Mouse (Mus musculus): ENCODE data around the gene Itsn2. TPM values are rescaled to one million over a fixed set of nuclear protein-coding genes. Genes with fewer than 3 reads are reported as not detected.

Itsn2 gene
- 23.3 and 26.9 TPM in 2 replicates for polyA plus RNA-seq (2015; fragmentation: Nextera tagmentation; extraction: Ambion mirVana)

DNA sequence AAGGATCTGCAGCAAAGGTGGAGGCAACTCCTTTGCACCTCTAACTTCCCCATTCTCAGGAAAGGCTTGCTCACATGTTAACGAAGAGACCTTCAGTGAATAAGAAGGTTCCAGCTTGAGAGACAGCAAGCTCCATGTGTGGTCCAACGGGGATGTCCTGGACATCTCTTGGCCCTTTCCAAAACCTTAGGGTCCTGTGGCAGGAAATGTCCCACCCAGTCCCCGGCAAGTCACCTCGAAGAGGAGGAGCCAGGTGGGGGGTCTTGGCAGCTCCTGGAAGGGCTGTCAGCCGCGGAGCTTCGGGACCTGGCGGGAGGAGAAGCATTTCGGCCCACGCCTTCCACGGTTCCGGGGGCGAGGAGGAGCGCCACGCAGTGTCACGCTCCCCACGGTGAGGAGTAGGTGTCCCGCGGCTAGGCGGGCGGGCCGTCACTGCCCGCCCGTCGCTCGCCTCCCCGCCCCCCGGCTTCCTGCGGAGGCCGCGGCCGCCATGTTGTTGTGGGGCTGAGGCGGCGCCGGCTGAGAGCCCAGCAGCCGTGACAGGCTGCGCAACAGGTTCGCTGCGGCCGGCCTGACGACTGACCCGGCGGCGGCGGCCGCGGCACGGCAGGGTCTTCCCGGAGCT lies at the start of gene Itsn2, which contains the start of gene Gm3625:
Gene Itsn2, plus strand, starts transcription at position 98 of the 625 bp plus-strand sequence.
Gene Gm3625, minus strand, starts transcription at position 387 of the 625 bp plus-strand sequence.
- H3K27ac ChIP-seq (replicated peaks), result peak within 1 kb of the TSS; percentile 97
- H3K4me1 ChIP-seq (replicated peaks; ENCODE audit: control insufficient read depth, insufficient read depth), result no peaks in the 10 kb centered on the region
- H3K4me3 ChIP-seq (ENCODE audit: low read depth, low read length), result peak within 1 kb of the TSS; percentile 88
- H3K27me3 ChIP-seq (ENCODE audit: control insufficient read depth, insufficient read depth, low read length), result no peaks in the 10 kb centered on the region
- DNase-seq (ENCODE audit: low spot score), result peak; percentile 77
- peak within 1 kb of the TSS; percentile 97 for H3K9ac ChIP-seq (ENCODE audit: low read length)
- no peaks in the 10 kb centered on the region for H3K9me3 ChIP-seq (ENCODE audit: control insufficient read depth, low read length)
- peak within 1 kb of the TSS; percentile 88 for H3K4me2 ChIP-seq (replicated peaks; ENCODE audit: low read depth)
- H3K36me3 ChIP-seq (ENCODE audit: control insufficient read depth, insufficient read depth, low read length), result no peaks in the 10 kb centered on the region
- TF ChIP-seq CTCF (IDR thresholded peaks at IDR 0.05; ENCODE audit: low read depth) (no peak), EP300 (optimal IDR thresholded peaks at IDR 0.05) (no peak)
- under 1% methylated on average over 40 of the region's 49 CpGs for WGBS
- peak; percentile 76 for ATAC-seq (ENCODE audit: low FRiP score, low TSS enrichment)

GRCm38 (mm10) chr12:4544400-4544919 lies 48.0 kb upstream of the Itsn2 start:
- Histone ChIP-seq H3K27ac (replicated peaks) (no peak overlapping the region), H3K36me3 (ENCODE audit: control insufficient read depth, insufficient read depth, low read length) (no peaks in the 10 kb centered on the region), H3K9me3 (ENCODE audit: control insufficient read depth, low read length) (no peaks in the 10 kb centered on the region), H3K4me1 (replicated peaks; ENCODE audit: control insufficient read depth, insufficient read depth) (no peaks in the 10 kb centered on the region), H3K27me3 (ENCODE audit: control insufficient read depth, insufficient read depth, low read length) (no peaks in the 10 kb centered on the region), H3K4me2 (replicated peaks; ENCODE audit: low read depth) (no peak overlapping the region), H3K4me3 (ENCODE audit: low read depth, low read length) (no peak overlapping the region), H3K9ac (ENCODE audit: low read length) (no peak overlapping the region)
- ATAC-seq (ENCODE audit: low FRiP score, low TSS enrichment) (no peak), DNase-seq (ENCODE audit: low spot score) (no peak)
- TF ChIP-seq EP300 (optimal IDR thresholded peaks at IDR 0.05) (no peak), CTCF (IDR thresholded peaks at IDR 0.05; ENCODE audit: low read depth) (no peak)
- WGBS, result 79% methylated on average over 5 of the region's 5 CpGs

GRCm38 (mm10) chr12:4545425-4545824 lies 47.0 kb upstream of the Itsn2 start:
- no peaks in the 10 kb centered on the region for H3K36me3 ChIP-seq (ENCODE audit: control insufficient read depth, insufficient read depth, low read length)
- no peak overlapping the region for H3K4me3 ChIP-seq (ENCODE audit: low read depth, low read length)
- H3K4me1 ChIP-seq (replicated peaks; ENCODE audit: control insufficient read depth, insufficient read depth), result no peaks in the 10 kb centered on the region
- DNase-seq (ENCODE audit: low spot score) (no peak), ATAC-seq (ENCODE audit: low FRiP score, low TSS enrichment) (no peak)
- no peak overlapping the region for H3K9ac ChIP-seq (ENCODE audit: low read length)
- no peak overlapping the region for H3K4me2 ChIP-seq (replicated peaks; ENCODE audit: low read depth)
- no peaks in the 10 kb centered on the region for H3K9me3 ChIP-seq (ENCODE audit: control insufficient read depth, low read length)
- no peak overlapping the region for H3K27ac ChIP-seq (replicated peaks)
- TF ChIP-seq EP300 (optimal IDR thresholded peaks at IDR 0.05), result no peak
- no peak for TF ChIP-seq CTCF (IDR thresholded peaks at IDR 0.05; ENCODE audit: low read depth)
- no peaks in the 10 kb centered on the region for H3K27me3 ChIP-seq (ENCODE audit: control insufficient read depth, insufficient read depth, low read length)

DNA sequence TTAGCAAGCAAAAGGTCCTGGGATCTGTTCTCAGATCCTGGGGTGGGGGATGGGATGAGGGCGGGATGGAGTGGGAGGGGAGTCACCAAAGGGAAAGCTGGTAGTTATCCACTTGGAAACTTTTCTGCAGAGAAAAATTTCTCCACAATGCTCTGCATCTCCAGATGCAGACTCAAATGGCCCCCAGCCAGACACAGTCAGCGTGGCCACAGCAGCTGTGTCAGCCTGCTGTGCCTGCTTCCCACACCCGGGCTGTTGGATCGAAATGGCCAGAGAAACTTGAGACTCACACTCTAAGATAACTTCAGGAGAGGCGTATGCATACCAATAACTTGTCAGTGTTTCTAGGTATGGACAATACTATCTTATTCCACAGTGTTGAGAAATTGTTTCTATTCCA lies 45.9 kb upstream of the Itsn2 start:
- no peaks in the 10 kb centered on the region for H3K9me3 ChIP-seq (ENCODE audit: control insufficient read depth, low read length)
- TF ChIP-seq CTCF (IDR thresholded peaks at IDR 0.05; ENCODE audit: low read depth) (no peak), EP300 (optimal IDR thresholded peaks at IDR 0.05) (no peak)
- H3K9ac ChIP-seq (ENCODE audit: low read length), result no peak overlapping the region
- no peak overlapping the region for H3K4me3 ChIP-seq (ENCODE audit: low read depth, low read length)
- 42% methylated on average over 5 of the region's 5 CpGs for WGBS
- H3K4me2 ChIP-seq (replicated peaks; ENCODE audit: low read depth), result no peak overlapping the region
- no peaks in the 10 kb centered on the region for H3K27me3 ChIP-seq (ENCODE audit: control insufficient read depth, insufficient read depth, low read length)
- H3K27ac ChIP-seq (replicated peaks), result no peak overlapping the region
- H3K4me1 ChIP-seq (replicated peaks; ENCODE audit: control insufficient read depth, insufficient read depth), result no peaks in the 10 kb centered on the region
- no peaks in the 10 kb centered on the region for H3K36me3 ChIP-seq (ENCODE audit: control insufficient read depth, insufficient read depth, low read length)
- no peak for ATAC-seq (ENCODE audit: low FRiP score, low TSS enrichment)
- DNase-seq (ENCODE audit: low spot score), result no peak

- Histone ChIP-seq H3K9me3 (ENCODE audit: control insufficient read depth, low read length) (no peaks in the 10 kb centered on the region), H3K27ac (replicated peaks) (no peak overlapping the region), H3K4me3 (ENCODE audit: low read depth, low read length) (no peak overlapping the region), H3K27me3 (ENCODE audit: control insufficient read depth, insufficient read depth, low read length) (no peaks in the 10 kb centered on the region), H3K9ac (ENCODE audit: low read length) (no peak overlapping the region), H3K36me3 (ENCODE audit: control insufficient read depth, insufficient read depth, low read length) (no peaks in the 10 kb centered on the region), H3K4me1 (replicated peaks; ENCODE audit: control insufficient read depth, insufficient read depth) (no peaks in the 10 kb centered on the region), H3K4me2 (replicated peaks; ENCODE audit: low read depth) (no peak overlapping the region)
- DNase-seq (ENCODE audit: low spot score), result no peak
- 65% methylated on average over 14 of the region's 14 CpGs for WGBS
- TF ChIP-seq CTCF (IDR thresholded peaks at IDR 0.05; ENCODE audit: low read depth) (no peak), EP300 (optimal IDR thresholded peaks at IDR 0.05) (no peak)
- ATAC-seq (ENCODE audit: low FRiP score, low TSS enrichment), result no peak
Observed at GRCm38 (mm10) chr12:4547557-4547956, 44.9 kb upstream of the Itsn2 start.

Measured in stomach, postnatal 0 days (tissue).